Mouse (Mus musculus): ENCODE data around the gene Pgghg. TPM values are rescaled to one million over a fixed set of nuclear protein-coding genes. Genes with fewer than 3 reads are reported as not detected.
A peak's percentile ranks its signal among the peaks of the same experiment; 100 is the strongest.

Gene Pgghg
- 21.2 and 23.5 TPM in 2 replicates for polyA plus RNA-seq (2015; fragmentation: Nextera tagmentation; extraction: Ambion mirVana)

DNA sequence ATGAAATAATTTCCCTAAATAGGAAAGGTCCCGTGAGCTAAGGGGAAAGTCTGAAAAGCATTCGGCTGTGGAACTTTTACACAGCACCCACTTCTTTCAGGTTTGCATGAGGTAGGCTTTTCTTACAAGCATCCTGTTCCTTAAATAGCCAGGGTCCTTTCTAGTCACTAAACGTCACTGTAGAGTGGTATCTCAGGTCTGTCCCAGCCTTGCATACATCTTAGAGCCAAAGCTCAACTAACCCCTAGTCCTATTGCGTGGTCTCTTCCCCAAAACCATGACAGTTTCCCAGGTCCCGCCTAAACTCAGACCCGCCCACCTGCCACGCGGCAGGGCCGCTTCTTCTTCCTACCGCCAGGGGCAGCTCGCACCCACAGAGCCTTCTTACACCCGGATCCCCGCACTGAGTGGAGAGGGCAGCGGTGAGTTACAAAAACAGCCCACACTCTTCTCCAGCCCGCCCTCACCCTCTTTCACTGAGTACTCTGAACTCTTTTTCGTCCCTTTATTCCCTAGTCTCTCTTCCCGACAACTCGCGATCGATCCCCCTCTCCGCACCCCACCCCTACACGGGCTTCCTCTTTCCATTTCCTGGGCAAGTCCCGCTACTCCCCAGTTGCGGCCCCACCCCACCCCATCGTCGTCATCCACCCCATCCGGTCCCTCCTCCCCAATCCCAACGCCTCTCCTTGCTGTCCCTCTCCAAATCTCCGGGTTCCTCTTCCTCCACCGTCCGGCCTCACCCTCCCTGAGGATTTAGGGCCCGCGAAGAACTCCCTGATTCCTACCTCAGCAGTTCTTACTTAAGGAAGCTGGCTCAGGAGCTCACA, at the start of gene Pgghg:
Pgghg (plus strand) TSS at position 170 of the 830 bp plus-strand sequence.
- no peaks in the 10 kb centered on the region for H3K9me3 ChIP-seq
- H3K27me3 ChIP-seq (replicated peaks) = no peaks in the 10 kb centered on the region
- WGBS = 1% methylated on average over 33 of the region's 33 CpGs
- peak within 1 kb of the TSS; percentile 64 for H3K4me2 ChIP-seq
- H3K9ac ChIP-seq = peak within 1 kb of the TSS; percentile 45
- H3K27ac ChIP-seq = peak within 1 kb of the TSS; percentile 97
- peaks cover 29% of the 10 kb centered on the region for H3K4me1 ChIP-seq
- ATAC-seq (ENCODE audit: insufficient read depth, low FRiP score, low read depth) = peak; percentile 88
- peak within 1 kb of the TSS; percentile 56 for H3K4me3 ChIP-seq (replicated peaks)
- peaks cover 2% of the 10 kb centered on the region; the same call in 1 of the 2 replicates for H3K36me3 ChIP-seq

DNA sequence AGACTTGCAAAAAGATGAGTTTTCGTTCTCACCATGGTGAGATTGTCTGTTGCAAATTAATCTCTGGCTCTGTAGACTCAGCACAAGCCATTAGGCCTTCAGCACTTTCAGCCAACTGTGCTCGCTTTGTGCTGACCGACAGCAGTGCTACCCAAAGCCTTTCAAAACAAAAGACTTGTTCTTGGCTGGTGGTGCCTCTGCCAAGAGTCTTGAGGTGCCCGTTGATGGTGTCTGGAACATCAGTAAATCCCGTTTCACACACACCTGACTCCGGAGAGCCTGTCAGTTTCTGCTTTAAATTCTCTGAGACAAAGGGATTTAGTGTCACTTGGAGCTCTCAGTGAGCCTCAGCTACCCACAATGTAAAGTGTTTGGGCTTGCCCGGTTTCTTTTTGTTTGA, 47.2 kb upstream of the Pgghg start:
- H3K27ac ChIP-seq = no peak overlapping the region
- no peak for ATAC-seq (ENCODE audit: insufficient read depth, low FRiP score, low read depth)
- H3K27me3 ChIP-seq (replicated peaks) = no peaks in the 10 kb centered on the region
- no peak overlapping the region for H3K9ac ChIP-seq
- H3K9me3 ChIP-seq = no peaks in the 10 kb centered on the region
- WGBS = 87% methylated on average over 7 of the region's 7 CpGs
- peaks cover 54% of the 10 kb centered on the region for H3K36me3 ChIP-seq
- no peak overlapping the region for H3K4me3 ChIP-seq (replicated peaks)
- no peak overlapping the region for H3K4me2 ChIP-seq
- no peaks in the 10 kb centered on the region for H3K4me1 ChIP-seq

DNA sequence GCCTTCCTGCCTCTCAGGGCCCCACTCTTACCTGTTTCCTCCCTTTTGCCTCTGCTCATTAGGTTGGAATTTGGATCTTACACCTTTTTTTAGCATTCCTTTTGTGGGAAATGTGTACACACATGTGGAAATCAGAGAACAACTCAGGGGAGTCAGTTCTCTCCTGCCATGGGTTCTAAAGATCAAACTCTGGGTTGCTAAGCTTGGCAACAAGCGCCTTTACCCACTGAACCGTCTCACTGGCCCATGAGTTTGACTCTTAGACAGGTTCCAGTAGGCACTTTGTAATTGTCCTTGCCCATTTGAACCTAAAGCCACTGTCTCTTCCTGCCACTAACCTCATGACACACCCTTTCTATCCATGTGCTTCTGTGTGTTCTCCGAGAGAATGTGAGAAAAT, 46.6 kb upstream of the Pgghg start:
- Histone ChIP-seq H3K4me3 (replicated peaks) (no peak overlapping the region), H3K27me3 (replicated peaks) (no peaks in the 10 kb centered on the region), H3K27ac (no peak overlapping the region), H3K4me2 (no peak overlapping the region), H3K36me3 (peaks cover 50% of the 10 kb centered on the region), H3K9ac (no peak overlapping the region), H3K9me3 (no peaks in the 10 kb centered on the region), H3K4me1 (no peaks in the 10 kb centered on the region)
- WGBS = 91% methylated on average over 3 of the region's 3 CpGs
- no peak for ATAC-seq (ENCODE audit: insufficient read depth, low FRiP score, low read depth)

DNA sequence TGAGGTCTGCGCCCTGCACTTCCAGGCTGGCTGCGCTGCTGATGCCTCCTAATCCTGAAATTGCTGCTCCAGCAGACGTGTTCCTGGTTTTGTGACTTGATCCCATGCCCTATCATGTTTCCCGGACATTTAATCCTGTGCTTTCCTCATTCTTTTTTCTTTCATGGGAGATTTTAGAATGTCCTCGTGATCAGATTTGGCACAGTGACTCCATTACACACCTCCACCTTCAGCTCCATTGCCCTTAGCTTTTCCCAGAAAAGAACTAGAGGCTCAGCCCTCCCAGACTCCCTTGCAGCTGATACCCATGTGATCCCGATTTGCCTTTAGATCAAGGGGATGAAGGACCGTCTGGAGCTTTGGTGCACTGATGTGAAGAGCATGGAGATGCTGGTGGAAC, 43.3 kb upstream of the Pgghg start:
- Histone ChIP-seq H3K9ac (no peak overlapping the region), H3K4me3 (replicated peaks) (no peak overlapping the region), H3K4me1 (no peaks in the 10 kb centered on the region), H3K27me3 (replicated peaks) (no peaks in the 10 kb centered on the region), H3K27ac (no peak overlapping the region), H3K9me3 (no peaks in the 10 kb centered on the region), H3K36me3 (peaks cover 35% of the 10 kb centered on the region), H3K4me2 (no peak overlapping the region)
- ATAC-seq (ENCODE audit: insufficient read depth, low FRiP score, low read depth) = no peak
- 85% methylated on average over 7 of the region's 7 CpGs for WGBS

DNA sequence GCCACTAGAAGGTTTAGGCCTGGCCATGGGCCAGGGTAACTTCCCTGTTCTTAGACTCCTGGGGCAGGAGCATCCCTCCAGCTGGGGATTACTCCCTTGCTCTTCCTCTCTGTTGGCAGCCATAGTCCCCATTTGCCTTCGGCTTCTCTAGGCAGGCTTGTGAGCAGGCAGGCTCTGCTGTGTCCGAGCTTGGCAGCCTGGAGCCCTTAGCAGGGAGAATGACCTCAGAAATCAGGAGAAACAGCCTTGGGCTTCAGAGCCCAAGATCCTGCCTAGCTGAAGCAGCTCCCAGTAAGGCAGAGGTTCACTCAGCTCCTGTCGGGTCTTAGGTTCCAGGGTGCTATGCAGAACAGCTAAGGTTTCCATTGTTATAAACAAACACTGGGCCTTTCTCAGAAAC, 42.1 kb upstream of the Pgghg start:
- Histone ChIP-seq H3K4me3 (replicated peaks) (no peak overlapping the region), H3K4me2 (no peak overlapping the region), H3K27me3 (replicated peaks) (no peaks in the 10 kb centered on the region), H3K36me3 (peaks cover 29% of the 10 kb centered on the region), H3K9ac (no peak overlapping the region; the same call in 1 of the 2 replicates), H3K27ac (no peak overlapping the region), H3K4me1 (no peaks in the 10 kb centered on the region), H3K9me3 (no peaks in the 10 kb centered on the region)
- 67% methylated on average over 3 of the region's 3 CpGs for WGBS
- no peak for ATAC-seq (ENCODE audit: insufficient read depth, low FRiP score, low read depth)

DNA sequence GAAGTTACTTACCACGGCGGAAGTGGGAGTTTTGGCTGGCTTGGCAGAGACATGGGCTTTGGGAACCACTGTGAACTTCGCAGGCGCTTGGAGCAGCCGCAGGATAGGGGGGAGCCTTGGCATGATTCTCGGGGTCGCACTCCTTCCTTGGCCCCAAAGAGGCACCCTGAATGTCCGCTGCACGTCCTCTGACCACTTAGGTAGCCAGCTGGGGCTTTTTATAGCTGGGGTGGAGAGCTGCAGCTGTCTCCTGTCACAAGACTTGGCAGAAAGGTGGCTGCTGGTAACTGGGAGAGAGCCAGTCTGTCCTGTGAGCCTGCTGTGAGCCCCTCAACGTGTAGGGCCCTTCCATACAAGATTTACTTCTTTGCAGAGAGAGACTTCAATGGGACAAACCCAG, 41.0 kb upstream of the Pgghg start, which contains the start of gene Cox8b:
Cox8b (minus strand) TSS at position 227 of the 400 bp plus-strand sequence.
- Histone ChIP-seq H3K36me3 (peaks cover 22% of the 10 kb centered on the region), H3K4me2 (no peak within 1 kb of the TSS), H3K4me1 (no peaks in the 10 kb centered on the region), H3K4me3 (replicated peaks) (no peak within 1 kb of the TSS), H3K27ac (no peak within 1 kb of the TSS; the same call in 1 of the 2 replicates), H3K9me3 (no peaks in the 10 kb centered on the region), H3K27me3 (replicated peaks) (no peaks in the 10 kb centered on the region), H3K9ac (no peak within 1 kb of the TSS; the same call in 1 of the 2 replicates)
- 67% methylated on average over 10 of the region's 10 CpGs for WGBS
- no peak for ATAC-seq (ENCODE audit: insufficient read depth, low FRiP score, low read depth)

DNA sequence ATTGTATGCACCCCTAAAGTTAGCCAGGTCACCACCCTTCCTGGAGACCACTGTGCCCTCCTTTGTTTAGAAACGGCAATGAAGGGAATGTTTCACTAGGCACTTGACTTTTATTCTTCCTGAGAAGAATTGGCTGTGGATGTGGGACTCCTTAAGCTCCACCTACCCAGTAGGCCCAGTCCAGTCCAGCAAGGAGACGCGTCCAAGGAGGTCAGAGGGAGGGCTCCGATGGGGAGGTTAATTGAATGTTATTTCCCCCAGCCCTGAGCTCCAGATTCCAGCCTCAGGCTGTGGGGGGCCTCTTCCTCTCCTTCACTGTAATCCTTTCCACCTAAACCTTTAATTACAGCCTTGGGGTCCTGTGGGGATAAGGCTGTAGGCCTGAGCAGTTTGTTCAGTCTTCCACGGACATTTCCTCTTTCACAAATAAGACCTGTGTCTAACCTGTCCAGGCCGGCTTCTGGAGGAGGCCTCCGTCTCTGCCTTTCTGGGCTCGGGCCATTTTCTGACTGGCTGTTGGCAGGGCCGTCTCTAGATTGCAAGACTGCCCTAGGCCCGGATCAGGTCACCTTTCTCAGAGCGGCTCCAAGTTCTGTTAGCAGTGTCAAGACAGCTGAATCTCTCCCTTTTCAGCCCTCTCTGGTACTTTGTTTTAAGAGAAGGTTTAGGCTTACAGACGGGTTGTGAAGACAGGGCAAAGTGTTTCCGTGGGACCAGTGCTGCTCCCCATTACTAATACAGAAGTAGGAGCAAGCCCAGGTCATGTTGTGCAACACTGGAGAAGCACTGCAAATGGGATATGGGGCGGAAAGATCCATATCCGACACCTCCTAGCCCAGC, 38.9 kb upstream of the Pgghg start:
- Histone ChIP-seq H3K9me3 (no peaks in the 10 kb centered on the region), H3K9ac (no peak overlapping the region), H3K4me3 (replicated peaks) (no peak overlapping the region), H3K4me2 (no peak overlapping the region), H3K27me3 (replicated peaks) (no peaks in the 10 kb centered on the region), H3K27ac (no peak overlapping the region), H3K36me3 (peaks cover 13% of the 10 kb centered on the region), H3K4me1 (no peaks in the 10 kb centered on the region)
- 82% methylated on average over 15 of the region's 15 CpGs for WGBS
- no peak for ATAC-seq (ENCODE audit: insufficient read depth, low FRiP score, low read depth)

DNA sequence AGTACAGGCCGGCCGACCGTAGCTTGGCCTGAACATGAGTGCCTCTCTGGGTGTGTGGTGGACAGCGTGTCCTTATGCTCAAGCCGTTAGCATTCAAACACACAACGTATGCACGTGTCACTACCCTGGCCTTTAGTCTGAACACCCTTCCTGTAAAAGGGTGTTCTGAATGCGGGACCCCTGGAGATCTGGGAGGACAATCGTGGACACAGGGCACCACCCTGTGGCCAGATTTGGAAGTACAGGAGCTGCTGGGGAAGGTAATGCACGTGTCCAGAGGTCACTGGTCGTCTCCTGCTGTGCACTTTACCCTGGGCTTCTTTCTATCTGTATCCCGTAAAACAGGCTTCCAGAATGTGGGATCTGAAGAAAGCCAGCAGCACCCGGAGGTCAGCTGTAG, 38.0 kb upstream of the Pgghg start:
- H3K36me3 ChIP-seq = 0 out of 2 replicates have a peak, but pooled peaks cover 4% of the 10 kb centered on the region
- H3K4me3 ChIP-seq (replicated peaks) = no peak overlapping the region
- no peak overlapping the region for H3K4me2 ChIP-seq
- no peaks in the 10 kb centered on the region for H3K9me3 ChIP-seq
- H3K9ac ChIP-seq = no peak overlapping the region
- H3K27ac ChIP-seq = no peak overlapping the region
- 0 out of 2 replicates have a peak, but pooled peaks have one; percentile 6 for ATAC-seq (ENCODE audit: insufficient read depth, low FRiP score, low read depth)
- no peaks in the 10 kb centered on the region for H3K4me1 ChIP-seq
- H3K27me3 ChIP-seq (replicated peaks) = no peaks in the 10 kb centered on the region
- 26% methylated on average over 13 of the region's 13 CpGs for WGBS

DNA sequence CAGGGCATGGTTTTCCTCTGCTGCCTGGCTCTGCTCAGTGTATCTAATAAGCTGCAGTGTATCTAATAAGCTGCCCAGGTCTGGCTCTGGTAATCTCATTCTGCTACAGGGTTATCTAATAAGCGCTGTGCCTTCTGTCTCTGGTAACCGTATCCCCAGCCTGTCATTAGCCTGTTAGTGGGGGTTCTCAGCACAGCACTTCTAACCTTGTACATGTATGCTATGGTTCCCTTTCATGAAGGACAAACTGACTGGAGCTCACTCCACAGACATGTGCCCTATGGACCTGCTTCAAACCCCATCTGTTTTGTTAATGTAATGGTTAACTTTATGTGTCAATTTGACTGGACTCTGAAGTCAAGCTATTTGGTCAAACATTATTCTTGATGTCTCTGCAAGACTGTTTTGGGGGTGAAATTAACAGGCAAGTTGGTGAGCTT, 35.5 kb upstream of the Pgghg start:
- Histone ChIP-seq H3K27ac (no peak overlapping the region), H3K9me3 (no peaks in the 10 kb centered on the region), H3K9ac (no peak overlapping the region), H3K27me3 (replicated peaks) (no peaks in the 10 kb centered on the region), H3K36me3 (no peaks in the 10 kb centered on the region), H3K4me3 (replicated peaks) (no peak overlapping the region), H3K4me1 (peaks cover 5% of the 10 kb centered on the region; the same call in 1 of the 2 replicates), H3K4me2 (no peak overlapping the region)
- peak; percentile 6; the same call in 1 of the 2 replicates for ATAC-seq (ENCODE audit: insufficient read depth, low FRiP score, low read depth)
- WGBS = 70% methylated on average over 2 of the region's 2 CpGs

DNA sequence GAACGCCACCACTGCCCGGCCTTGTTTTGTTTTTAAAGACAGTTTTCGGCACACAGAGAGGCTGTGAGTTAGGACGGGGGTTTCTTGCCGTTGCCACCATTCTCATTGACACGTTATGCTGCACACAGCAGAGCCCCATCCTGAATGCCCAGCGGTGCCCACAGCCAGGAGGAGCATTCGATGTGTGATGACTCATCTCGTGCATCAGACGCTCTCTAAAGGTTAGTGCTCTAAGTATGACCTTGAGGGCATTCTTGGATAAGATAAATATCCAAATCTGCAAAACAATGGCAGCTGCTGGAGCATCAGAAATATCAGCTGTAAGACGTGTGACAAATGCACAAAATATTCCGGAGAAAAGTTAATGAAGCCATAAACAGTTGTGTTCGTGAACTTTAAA, 34.1 kb upstream of the Pgghg start:
- Histone ChIP-seq H3K4me3 (replicated peaks) (no peak overlapping the region), H3K9me3 (no peaks in the 10 kb centered on the region), H3K27me3 (replicated peaks) (no peaks in the 10 kb centered on the region), H3K9ac (no peak overlapping the region), H3K4me1 (peaks cover 5% of the 10 kb centered on the region; the same call in 1 of the 2 replicates), H3K4me2 (no peak overlapping the region), H3K36me3 (no peaks in the 10 kb centered on the region), H3K27ac (no peak overlapping the region)
- no peak for ATAC-seq (ENCODE audit: insufficient read depth, low FRiP score, low read depth)
- 75% methylated on average over 13 of the region's 13 CpGs for WGBS

DNA sequence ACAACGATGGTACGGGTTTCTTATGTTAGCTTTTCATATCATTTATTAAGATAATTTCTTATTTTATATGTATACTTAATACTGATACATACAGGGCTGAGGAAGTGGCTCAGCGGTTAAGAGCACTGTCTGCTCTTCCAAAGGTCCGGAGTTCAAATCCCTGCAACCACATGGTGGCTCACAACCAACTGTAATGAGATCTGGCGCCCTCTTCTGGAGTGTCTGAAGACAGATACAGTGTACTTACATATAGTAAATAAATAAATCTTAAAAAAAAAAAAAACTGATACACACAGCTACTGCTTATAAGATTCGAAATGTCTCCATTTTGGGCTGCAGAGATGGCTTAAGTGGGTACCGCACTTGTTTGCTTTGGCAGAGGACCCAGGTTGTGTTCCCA, 33.5 kb upstream of the Pgghg start:
- no peaks in the 10 kb centered on the region for H3K36me3 ChIP-seq
- WGBS = 83% methylated on average over 7 of the region's 7 CpGs
- ATAC-seq (ENCODE audit: insufficient read depth, low FRiP score, low read depth) = no peak

More for the DNA sequence above, 33.5 kb upstream of the Pgghg start:
- Histone ChIP-seq H3K4me1 (peaks cover 5% of the 10 kb centered on the region; the same call in 1 of the 2 replicates), H3K27me3 (replicated peaks) (no peaks in the 10 kb centered on the region), H3K4me3 (replicated peaks) (no peak overlapping the region), H3K4me2 (no peak overlapping the region), H3K9ac (no peak overlapping the region), H3K9me3 (no peaks in the 10 kb centered on the region), H3K27ac (no peak overlapping the region)
